ENCODE assay signal across 19 mouse cellular contexts in genomic region chr19:22437207-22437606, GRCm38 (mm10).
DNase-seq lines count a peak whose midpoint lies in the region; ATAC-seq and TF ChIP-seq lines count a peak whose summit lies in the region.
"Had no signal": no experiment of that assay in that cellular context is flagged by ENCODE, and none has a peak within 500 bp of the region (broad histone marks: within the 10 kb centered on the region; RNA-seq: fewer than 3 reads in every experiment).

No protein-coding gene starts in this region.

- ATAC-seq in forebrain, embryonic 15.5 days (replicated peaks), result no peak
- ATAC-seq: activated CD4-positive, CD25-positive, alpha-beta regulatory T cell, adult 4 months; forebrain, embryonic 16.5 days; intestine, embryonic 15.5 days; Patski had no signal

- no peak overlapping the region for H3K27ac ChIP-seq in cerebellum, adult 2 months (ENCODE audit: insufficient read depth, low read length)
- H3K27ac ChIP-seq in forebrain, embryonic 15.5 days (replicated peaks), result no peak overlapping the region
- H3K27ac ChIP-seq: embryonic facial prominence, embryonic 12.5 days; gastrocnemius, adult 2 months; hindbrain, embryonic 10.5 days; hindbrain, embryonic 14.5 days; intestine, embryonic 15.5 days had no signal

- peaks cover 4% of the 10 kb centered on the region; the same call in 1 of the 2 replicates for H3K4me1 ChIP-seq in cerebellum, adult 2 months (ENCODE audit: control insufficient read depth, insufficient read depth, low read length)
- H3K4me1 ChIP-seq in forebrain, embryonic 15.5 days, result no peaks in the 10 kb centered on the region
- H3K4me1 ChIP-seq: embryonic facial prominence, embryonic 12.5 days; heart, embryonic 12.5 days; hindbrain, embryonic 10.5 days; intestine, embryonic 15.5 days had no signal

- no peak overlapping the region for H3K9ac ChIP-seq in forebrain, embryonic 15.5 days (replicated peaks)
- H3K9ac ChIP-seq: embryonic facial prominence, embryonic 12.5 days; heart, embryonic 12.5 days; hindbrain, embryonic 14.5 days; intestine, embryonic 15.5 days had no signal

- no peaks in the 10 kb centered on the region for H3K36me3 ChIP-seq in forebrain, embryonic 15.5 days
- H3K36me3 ChIP-seq: embryonic facial prominence, embryonic 12.5 days; heart, embryonic 12.5 days; hindbrain, embryonic 10.5 days; intestine, embryonic 15.5 days had no signal

- DNase-seq in cerebellum, adult 11 months, result peak; percentile 67
- DNase-seq in cerebellum, adult 2 months, result peak; percentile 62 to 89
- peak; percentile 70 to 77 for DNase-seq in cerebellum, postnatal 10 days
- DNase-seq in testis, postnatal 14 days (ENCODE audit: low spot score), result no peak
- no peak for DNase-seq in adrenal gland, adult 8-10 months
- DNase-seq: adrenal gland, postnatal 25 days; gastrocnemius, adult 2 months; gastrocnemius, postnatal 25 days; kidney, adult 2 months had no signal

- no peak for TF ChIP-seq POLR2A in cerebellum, adult 2 months (IDR thresholded peaks at IDR 0.05; ENCODE audit: borderline replicate concordance, insufficient read depth, low read length)

- H3K9me3 ChIP-seq in forebrain, embryonic 15.5 days, result no peaks in the 10 kb centered on the region
- H3K9me3 ChIP-seq: embryonic facial prominence, embryonic 12.5 days; heart, embryonic 12.5 days; hindbrain, embryonic 10.5 days; intestine, embryonic 15.5 days had no signal

- H3K27me3 ChIP-seq in cerebellum, adult 2 months (ENCODE audit: control insufficient read depth, insufficient read depth, low read length), result no peaks in the 10 kb centered on the region
- H3K27me3 ChIP-seq in forebrain, embryonic 15.5 days, result no peaks in the 10 kb centered on the region
- H3K27me3 ChIP-seq: CH12.LX; embryonic facial prominence, embryonic 12.5 days; heart, embryonic 12.5 days; intestine, embryonic 15.5 days had no signal

- no peak overlapping the region for H3K4me3 ChIP-seq in cerebellum, adult 2 months (replicated peaks; ENCODE audit: insufficient read depth, low read depth, low read length)
- H3K4me3 ChIP-seq in forebrain, embryonic 15.5 days, result no peak overlapping the region
- H3K4me3 ChIP-seq: embryonic facial prominence, embryonic 12.5 days; gastrocnemius, adult 2 months; heart, embryonic 12.5 days; hindbrain, embryonic 10.5 days; intestine, embryonic 15.5 days had no signal

- no peak overlapping the region for H3K4me2 ChIP-seq in forebrain, embryonic 15.5 days (replicated peaks)
- H3K4me2 ChIP-seq: embryonic facial prominence, embryonic 12.5 days; heart, embryonic 12.5 days; hindbrain, embryonic 14.5 days; intestine, embryonic 15.5 days had no signal

- 10% methylated on average over 2 of the region's 2 CpGs for WGBS in cerebellum, adult 2 months
- 91% methylated on average over 2 of the region's 2 CpGs for WGBS in forebrain, embryonic 15.5 days

- TF ChIP-seq CTCF in cerebellum, adult 2 months (IDR thresholded peaks at IDR 0.05; ENCODE audit: borderline replicate concordance, insufficient read depth, low read depth, low read length), result no peak

Comparison
In these comparisons a context has a peak if more than half of its experiments do, and no peak if none do; other contexts are left out.
1. DNase-seq: peak in cerebellum, adult 11 months (single experiment), cerebellum, adult 2 months (2 of 2) and cerebellum, postnatal 10 days (2 of 2); none in testis, postnatal 14 days (single experiment) and adrenal gland, adult 8-10 months (single experiment).